Mouse (Mus musculus) bone marrow macrophage, adult 2 months (primary cell): ENCODE measurements around the gene Hmg20b.

ENCODE experiments used
- CTCF ChIP-seq: IDR thresholded peaks from 2 replicates; pipeline ENCODE4 v1.5.1; 2012; ENCODE audit warnings: low read depth, mild to moderate bottlenecking, low read length, moderate library complexity
- POLR2A ChIP-seq: IDR thresholded peaks from 2 replicates; pipeline ENCODE4 v1.6.1; 2012; ENCODE audit warnings: mild to moderate bottlenecking, low read depth, low read length, borderline replicate concordance

DNA sequence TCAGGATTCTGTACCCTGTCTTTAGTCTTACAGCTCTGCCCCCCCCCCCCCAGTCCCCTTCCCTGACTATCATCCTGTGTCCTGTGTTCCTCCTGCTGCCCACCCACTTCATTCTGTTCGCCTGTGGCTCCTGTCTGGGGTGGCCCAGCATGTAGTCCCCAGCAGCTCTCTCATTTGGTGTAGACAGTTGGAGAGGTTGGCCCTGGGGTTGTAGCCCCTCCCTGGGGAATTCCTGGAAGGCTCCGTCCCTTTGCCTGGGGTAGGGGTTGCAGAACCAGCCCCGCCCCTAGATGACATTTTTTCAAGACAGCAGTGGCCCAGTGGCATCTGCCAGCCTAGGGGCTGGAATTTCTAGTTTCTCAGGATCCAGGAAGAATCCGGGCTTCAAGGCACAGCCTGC, 7.9 kb upstream of the Hmg20b start:
- TF ChIP-seq POLR2A (no peak), CTCF (no peak)
